In the genomic region with DNA sequence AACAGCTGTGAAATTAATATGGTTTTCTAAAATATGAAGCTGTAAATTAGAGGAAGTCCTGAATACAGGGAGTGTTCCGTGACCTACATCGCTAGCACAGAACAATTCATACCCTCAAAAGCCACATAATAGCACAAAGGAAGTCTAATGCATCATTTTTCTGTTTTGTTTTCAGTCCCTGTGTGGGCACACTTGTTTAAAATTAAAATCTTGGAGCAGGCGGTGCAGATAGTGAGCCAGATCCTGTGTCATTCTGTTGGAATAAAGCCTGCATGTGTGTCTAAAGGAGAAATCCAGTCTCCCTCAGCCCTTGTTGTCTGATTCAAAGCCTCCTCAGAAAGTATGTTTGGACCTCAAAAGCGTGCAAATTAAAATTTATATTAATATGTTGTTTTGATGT, we compare ENCODE assay signal across 14 mouse cellular contexts.
A peak's percentile ranks its signal among the peaks of the same experiment; 100 is the strongest.
DNase-seq lines count a peak whose midpoint lies in the region; ATAC-seq lines count a peak whose summit lies in the region.
"Had no signal": no experiment of that assay in that cellular context is flagged by ENCODE, and none has a peak within 500 bp of the region (broad histone marks: within the 10 kb centered on the region; RNA-seq: fewer than 3 reads in every experiment).

No protein-coding gene starts in this region.

- no peaks in the 10 kb centered on the region for H3K36me3 ChIP-seq in midbrain, embryonic 10.5 days
- H3K36me3 ChIP-seq: hindbrain, embryonic 15.5 days; limb, embryonic 15.5 days had no signal

- H3K27ac ChIP-seq in midbrain, embryonic 10.5 days (replicated peaks) = no peak overlapping the region
- H3K27ac ChIP-seq: hindbrain, embryonic 15.5 days; limb, embryonic 15.5 days had no signal

- no peak for ATAC-seq in inflammation-experienced regulatory T-cells, adult 6 months
- ATAC-seq: activated CD4-positive, CD25-positive, alpha-beta regulatory T cell, adult 4 months had no signal

- H3K9me3 ChIP-seq in midbrain, embryonic 10.5 days (replicated peaks) = no peaks in the 10 kb centered on the region
- H3K9me3 ChIP-seq: hindbrain, embryonic 15.5 days; limb, embryonic 15.5 days had no signal

- no peak overlapping the region for H3K4me3 ChIP-seq in midbrain, embryonic 10.5 days
- H3K4me3 ChIP-seq: heart, adult 2 months; hindbrain, embryonic 15.5 days; limb, embryonic 15.5 days had no signal

- peak; percentile 27 for DNase-seq in left cerebral cortex, adult 11 months (ENCODE audit: low spot score)
- no peak for DNase-seq in left cerebral cortex, postnatal 4 days
- DNase-seq in frontal cortex, adult 2 months (ENCODE audit: extremely low spot score in 1 of 2, low spot score in 1 of 2) = peak; percentile 56 to 79
- peak; percentile 59 to 85 for DNase-seq in layer of hippocampus, adult 18-20 months (ENCODE audit: low spot score in 2 of 2)
- peak; percentile 57 to 60 for DNase-seq in right cerebral cortex, adult 2 months (ENCODE audit: low spot score in 2 of 2)
- no peak for DNase-seq in midbrain, embryonic 10.5 days (ENCODE audit: low spot score)
- DNase-seq in embryo, embryonic 10.5 days (ENCODE audit: low spot score) = no peak
- DNase-seq: cerebellum, postnatal 25 days; kidney, postnatal 10 days had no signal

- H3K27me3 ChIP-seq in midbrain, embryonic 10.5 days (ENCODE audit: low read depth, poor library complexity, severe bottlenecking) = no peaks in the 10 kb centered on the region
- H3K27me3 ChIP-seq: hindbrain, embryonic 15.5 days; limb, embryonic 15.5 days had no signal

- intact Hi-C loops in left cerebral cortex, postnatal 4 days (cut with DNase I) = no loop called here

- 91% methylated on average over 4 of the region's 4 CpGs for WGBS in midbrain, embryonic 10.5 days

- no peaks in the 10 kb centered on the region for H3K4me1 ChIP-seq in midbrain, embryonic 10.5 days
- H3K4me1 ChIP-seq: hindbrain, embryonic 15.5 days; limb, embryonic 15.5 days had no signal

Comparison
In these comparisons a context has a peak if more than half of its experiments do, and no peak if none do; other contexts are left out.
1. DNase-seq: peak in left cerebral cortex, adult 11 months (single experiment), frontal cortex, adult 2 months (2 of 2), layer of hippocampus, adult 18-20 months (2 of 2) and right cerebral cortex, adult 2 months (2 of 2); none in left cerebral cortex, postnatal 4 days (single experiment), midbrain, embryonic 10.5 days (single experiment) and embryo, embryonic 10.5 days (single experiment).